Mouse (Mus musculus): Measurements from ENCODE around the gene Ascl4.

- TF ChIP-seq CTCF (IDR thresholded peaks at IDR 0.05; ENCODE audit: low read depth) (no peak), EP300 (IDR thresholded peaks at IDR 0.05; ENCODE audit: low read depth) (no peak)
Observed at GRCm38 (mm10) chr10:85953401-85953800, 25.9 kb downstream of the Ascl4 start.
